16 mouse cellular contexts compared by ENCODE assay signal in genomic region chr6:143361149-143361725, GRCm38 (mm10).
A peak's percentile ranks its signal among the peaks of the same experiment; 100 is the strongest.
DNase-seq lines count a peak whose midpoint lies in the region; ATAC-seq and TF ChIP-seq lines count a peak whose summit lies in the region.
"Had no signal": no experiment of that assay in that cellular context is flagged by ENCODE, and none has a peak within 500 bp of the region (broad histone marks: within the 10 kb centered on the region; RNA-seq: fewer than 3 reads in every experiment).

No protein-coding gene starts in this region.

- peaks cover 4 to 10% of the 10 kb centered on the region in 2 experiments for H3K4me1 ChIP-seq in MEL (ENCODE audit: control insufficient read depth in 1 of 2, insufficient read depth in 2 of 2, low read length in 2 of 2)
- H3K4me1 ChIP-seq in limb, embryonic 10.5 days = 0 out of 2 replicates have a peak, but pooled peaks cover 3% of the 10 kb centered on the region
- no peaks in the 10 kb centered on the region for H3K4me1 ChIP-seq in hindbrain, embryonic 13.5 days (replicated peaks)
- H3K4me1 ChIP-seq: heart, embryonic 15.5 days; liver, embryonic 15.5 days had no signal

- TF ChIP-seq CTCF in MEL (IDR thresholded peaks at IDR 0.05 in 2 of 3, conservative IDR thresholded peaks at IDR 0.05 in 1 of 3; ENCODE audit: control insufficient read depth in 1 of 3, insufficient read depth in 1 of 3, low read depth in 2 of 3, low read length in 3 of 3, poor library complexity in 1 of 3, severe bottlenecking in 1 of 3) = no peak

- no peak for TF ChIP-seq POLR2A in MEL (IDR thresholded peaks at IDR 0.05; ENCODE audit: control insufficient read depth in 1 of 2, insufficient read depth in 1 of 2, low read depth in 1 of 2, low read length in 2 of 2, poor library complexity in 1 of 2)

- H3K79me2 ChIP-seq in MEL (ENCODE audit: control insufficient read depth, insufficient read depth, low read length, poor library complexity) = no peaks in the 10 kb centered on the region

- H3K9me3 ChIP-seq in MEL (replicated peaks; ENCODE audit: insufficient read depth, low read length) = no peaks in the 10 kb centered on the region
- H3K9me3 ChIP-seq in limb, embryonic 10.5 days (replicated peaks) = no peaks in the 10 kb centered on the region
- no peaks in the 10 kb centered on the region for H3K9me3 ChIP-seq in hindbrain, embryonic 13.5 days

- H3K36me3 ChIP-seq in MEL (ENCODE audit: control insufficient read depth in 1 of 2, insufficient read depth in 2 of 2, low read length in 2 of 2) = peaks cover 0 to 15% of the 10 kb centered on the region in 2 experiments; a peak in 2 of 4 replicates
- H3K36me3 ChIP-seq in limb, embryonic 10.5 days = no peaks in the 10 kb centered on the region
- H3K36me3 ChIP-seq in hindbrain, embryonic 13.5 days = no peaks in the 10 kb centered on the region
- H3K36me3 ChIP-seq: heart, embryonic 15.5 days; liver, embryonic 15.5 days had no signal

- peak overlapping the region; percentile 51 for H3K9ac ChIP-seq in MEL (ENCODE audit: control insufficient read depth, low read depth, low read length, poor library complexity, severe bottlenecking)
- no peak overlapping the region for H3K9ac ChIP-seq in hindbrain, embryonic 13.5 days
- H3K9ac ChIP-seq: heart, embryonic 15.5 days; liver, embryonic 15.5 days had no signal

- 79% methylated on average over 5 of the region's 5 CpGs for WGBS in limb, embryonic 10.5 days
- 86% methylated on average over 5 of the region's 5 CpGs for WGBS in hindbrain, embryonic 13.5 days

- DNase-seq in CD4-positive, CD25-positive, alpha-beta regulatory T cell, adult 2 months (ENCODE audit: low read depth, low spot score) = peak; percentile 70
- DNase-seq in MEL (ENCODE audit: low read depth, low spot score) = peak; percentile 94
- DNase-seq in neural tube, embryonic 10.5 days (ENCODE audit: extremely low spot score, low spot score) = no peak
- DNase-seq in limb, embryonic 10.5 days (ENCODE audit: low spot score) = no peak
- DNase-seq: adrenal gland, postnatal 25 days; cerebellum, postnatal 10 days; kidney, adult 2 months; right cerebral cortex, postnatal 25 days had no signal

- peak; percentile 97 to 98 for ATAC-seq in hematopoietic stem cell, adult 5-6 weeks (replicated peaks in 1 of 2; ENCODE audit: insufficient read depth in 1 of 2, low FRiP score in 2 of 2, low TSS enrichment in 1 of 2, low read depth in 1 of 2, poor library complexity in 2 of 2, severe bottlenecking in 2 of 2)
- peak; percentile 58 for ATAC-seq in megakaryocyte-erythroid progenitor cell, adult 5-6 weeks (replicated peaks; ENCODE audit: low FRiP score, low TSS enrichment, poor library complexity, severe bottlenecking)
- ATAC-seq in hindbrain, embryonic 13.5 days (ENCODE audit: low FRiP score) = no peak
- ATAC-seq: forebrain, embryonic 14.5 days; hindbrain, postnatal 0 days had no signal

- TF ChIP-seq EP300 in MEL (IDR thresholded peaks at IDR 0.05; ENCODE audit: low read depth in 1 of 2, low read length in 2 of 2) = peak; percentile 84 to 90

- H3K27ac ChIP-seq in MEL (ENCODE audit: control insufficient read depth, low read depth, low read length) = peak overlapping the region; percentile 86
- H3K27ac ChIP-seq in limb, embryonic 10.5 days = no peak overlapping the region
- no peak overlapping the region for H3K27ac ChIP-seq in hindbrain, embryonic 13.5 days
- H3K27ac ChIP-seq: heart, embryonic 15.5 days; hindbrain, postnatal 0 days; liver, embryonic 15.5 days had no signal

- H3K4me2 ChIP-seq in hindbrain, embryonic 13.5 days = no peak overlapping the region
- H3K4me2 ChIP-seq: heart, embryonic 15.5 days; liver, embryonic 15.5 days; midbrain, embryonic 11.5 days had no signal

- H3K4me3 ChIP-seq in MEL (ENCODE audit: control insufficient read depth in 1 of 2, insufficient read depth in 1 of 2, low read depth in 2 of 2, low read length in 2 of 2) = peak overlapping the region in 1 of 2 experiments; percentile 49; a peak in 2 of 4 replicates
- no peak overlapping the region for H3K4me3 ChIP-seq in limb, embryonic 10.5 days
- H3K4me3 ChIP-seq in hindbrain, embryonic 13.5 days = no peak overlapping the region
- H3K4me3 ChIP-seq: heart, embryonic 15.5 days; liver, embryonic 15.5 days had no signal

- no peaks in the 10 kb centered on the region for H3K27me3 ChIP-seq in MEL (ENCODE audit: control insufficient read depth in 1 of 2, insufficient read depth in 2 of 2, low read length in 2 of 2)
- no peaks in the 10 kb centered on the region for H3K27me3 ChIP-seq in limb, embryonic 10.5 days (ENCODE audit: low read depth, poor library complexity, severe bottlenecking)
- no peaks in the 10 kb centered on the region for H3K27me3 ChIP-seq in hindbrain, embryonic 13.5 days
- H3K27me3 ChIP-seq: heart, embryonic 15.5 days; liver, embryonic 15.5 days had no signal

- TF ChIP-seq RAD21 in MEL (IDR thresholded peaks at IDR 0.05; ENCODE audit: low read depth, low read length) = no peak

TF ChIP-seq in MEL, 35 proteins besides CTCF, POLR2A, EP300 and RAD21:
- peak; percentile 19; the same call in 1 of the 2 replicates for TF ChIP-seq BHLHE40 (IDR thresholded peaks at IDR 0.05; ENCODE audit: borderline replicate concordance, low read depth, low read length)
- TF ChIP-seq MYB (IDR thresholded peaks at IDR 0.05; ENCODE audit: low read depth, low read length) = no peak
- TF ChIP-seq MAZ (IDR thresholded peaks at IDR 0.05; ENCODE audit: low read depth, low read length) = no peak
- TF ChIP-seq ETS1 (IDR thresholded peaks at IDR 0.05; ENCODE audit: low read depth, low read length) = peak; percentile 94
- no peak for TF ChIP-seq CHD1 (IDR thresholded peaks at IDR 0.05; ENCODE audit: low read depth, low read length)
- TF ChIP-seq SIN3A (IDR thresholded peaks at IDR 0.05; ENCODE audit: low read length) = peak; percentile 52
- TF ChIP-seq GABPA (IDR thresholded peaks at IDR 0.05; ENCODE audit: low read depth, low read length) = no peak
- no peak for TF ChIP-seq SMC3 (IDR thresholded peaks at IDR 0.05; ENCODE audit: low read depth, low read length)
- no peak for TF ChIP-seq TBP (IDR thresholded peaks at IDR 0.05; ENCODE audit: low read depth, low read length)
- TF ChIP-seq RCOR1 (IDR thresholded peaks at IDR 0.05; ENCODE audit: low read depth, low read length) = peak; percentile 56; the same call in 1 of the 2 replicates
- TF ChIP-seq GATA1 (IDR thresholded peaks at IDR 0.05; ENCODE audit: low read depth, low read length) = peak; percentile 91
- TF ChIP-seq ELF1 (IDR thresholded peaks at IDR 0.05; ENCODE audit: low read depth, low read length) = 0 out of 2 replicates have a peak, but pooled peaks have one; percentile 30
- TF ChIP-seq POLR2AphosphoS5 (IDR thresholded peaks at IDR 0.05; ENCODE audit: borderline replicate concordance, low read depth, low read length) = no peak
- no peak for TF ChIP-seq ZKSCAN1 (IDR thresholded peaks at IDR 0.05; ENCODE audit: low read depth, low read length)
- no peak for TF ChIP-seq HCFC1 (IDR thresholded peaks at IDR 0.05; ENCODE audit: low read depth, low read length)
- no peak for TF ChIP-seq NELFE (IDR thresholded peaks at IDR 0.05; ENCODE audit: low read depth, low read length)
- TF ChIP-seq USF1 (IDR thresholded peaks at IDR 0.05; ENCODE audit: low read depth, low read length) = no peak
- no peak for TF ChIP-seq MAX (IDR thresholded peaks at IDR 0.05; ENCODE audit: low read length)
- TF ChIP-seq JUND (IDR thresholded peaks at IDR 0.05; ENCODE audit: low read depth, low read length) = 0 out of 2 replicates have a peak, but pooled peaks have one; percentile 12
- peak; percentile 47 for TF ChIP-seq TAL1 (IDR thresholded peaks at IDR 0.05; ENCODE audit: low read length)
- TF ChIP-seq ZNF384 (IDR thresholded peaks at IDR 0.05; ENCODE audit: low read depth, low read length) = peak; percentile 94
- no peak for TF ChIP-seq ZC3H11A (IDR thresholded peaks at IDR 0.05; ENCODE audit: low read depth, low read length)
- TF ChIP-seq E2F4 (IDR thresholded peaks at IDR 0.05; ENCODE audit: borderline replicate concordance, low read depth, low read length) = no peak
- no peak for TF ChIP-seq MEF2A (IDR thresholded peaks at IDR 0.05; ENCODE audit: extremely low read depth, insufficient replicate concordance, low read depth, low read length, poor library complexity, severe bottlenecking)
- no peak for TF ChIP-seq MXI1 (IDR thresholded peaks at IDR 0.05; ENCODE audit: low read depth, low read length)
- no peak for TF ChIP-seq KAT2A (conservative IDR thresholded peaks at IDR 0.05; ENCODE audit: low read depth, low read length)
- no peak for TF ChIP-seq CHD2 (IDR thresholded peaks at IDR 0.05; ENCODE audit: low read length)
- peak; percentile 69; the same call in 1 of the 2 replicates for TF ChIP-seq TCF12 (IDR thresholded peaks at IDR 0.05; ENCODE audit: low read depth, low read length)
- TF ChIP-seq MAFK (IDR thresholded peaks at IDR 0.05; ENCODE audit: borderline replicate concordance, low read depth, low read length) = no peak
- TF ChIP-seq UBTF (IDR thresholded peaks at IDR 0.05; ENCODE audit: borderline replicate concordance, insufficient read depth, low read depth, low read length) = no peak
- TF ChIP-seq POLR2AphosphoS2 (IDR thresholded peaks at IDR 0.05; ENCODE audit: low read length) = no peak
- no peak for TF ChIP-seq ZMIZ1 (IDR thresholded peaks at IDR 0.05; ENCODE audit: low read depth, low read length)
- TF ChIP-seq USF2 (IDR thresholded peaks at IDR 0.05; ENCODE audit: borderline replicate concordance in 1 of 2, insufficient read depth in 1 of 2, low read depth in 1 of 2, low read length in 2 of 2) = no peak
- no peak for TF ChIP-seq NRF1 (IDR thresholded peaks at IDR 0.05; ENCODE audit: insufficient read depth, low read depth, low read length, poor library complexity, severe bottlenecking)
- TF ChIP-seq MYC (IDR thresholded peaks at IDR 0.05; ENCODE audit: low read depth, low read length) = peak; percentile 62; the same call in 1 of the 2 replicates
TF ChIP-seq in MEL: peak in this region for 11.

Comparison
In these comparisons a context has a peak if more than half of its experiments do, and no peak if none do; other contexts are left out.
1. DNase-seq: peak in CD4-positive, CD25-positive, alpha-beta regulatory T cell, adult 2 months (single experiment) and MEL (single experiment); none in neural tube, embryonic 10.5 days (single experiment) and limb, embryonic 10.5 days (single experiment).